Mouse (Mus musculus) mouse embryonic stem cell (cell line): ENCODE data around the gene Mad1l1.

ENCODE experiments used
- in situ Hi-C, 2 experiments: fragments of 300-500 bp; cut with MboI; formaldehyde crosslinking; loops; 1 replicate in 1 of 2; 3 replicates in 1 of 2; pipeline ENCODE4 v1.14.3; 2019 to 2020; ENCODE audit warnings: low sequenced_read_pairs in 2 of 2, low pct_unique_long_range_greater_than_20kb in 1 of 2, mixed read lengths in 1 of 2; ENCODE audit not compliant: unreplicated experiment in 1 of 2

Gene Mad1l1

DNA sequence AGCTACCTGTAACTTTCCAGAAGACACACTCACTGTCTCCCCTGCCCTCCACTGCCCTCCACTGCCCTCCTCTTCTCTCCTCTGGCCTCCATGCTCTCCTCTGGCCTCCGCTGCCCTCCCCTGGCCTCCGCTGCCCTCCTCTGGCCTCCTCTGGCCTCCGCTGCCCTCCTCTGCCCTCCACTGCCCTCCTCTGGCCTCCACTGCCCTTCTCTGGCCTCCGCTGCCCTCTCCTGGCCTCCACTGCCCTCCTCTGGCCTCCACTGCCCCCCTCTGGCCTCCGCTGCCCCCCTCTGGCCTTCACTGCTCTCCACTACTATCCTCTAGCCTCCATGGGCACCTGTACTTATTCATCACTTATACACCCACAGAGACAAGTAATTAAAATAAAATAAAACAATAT lies 117.3 kb downstream of the Mad1l1 start:
- in situ Hi-C loops = no loop called here

DNA sequence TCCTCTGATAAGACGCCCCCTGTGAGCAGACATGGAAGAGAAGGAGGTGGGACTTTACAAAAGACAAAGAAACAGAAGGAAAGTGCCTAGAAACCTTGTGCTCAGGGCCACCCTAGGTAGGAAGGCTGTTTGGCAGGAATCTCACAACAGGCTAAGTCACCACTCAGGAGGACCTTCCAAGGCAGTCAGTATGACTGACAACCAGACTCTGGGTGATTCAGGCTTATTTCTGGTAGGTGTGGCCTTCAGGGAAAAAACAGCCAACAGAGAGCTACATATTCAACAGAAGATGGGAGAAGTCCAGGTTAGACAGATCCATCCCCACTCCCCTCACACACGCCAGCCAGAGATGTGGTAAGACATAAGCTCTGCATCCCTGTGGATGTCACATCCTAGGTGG lies 118.9 kb downstream of the Mad1l1 start:
- in situ Hi-C loops = no loop called here

DNA sequence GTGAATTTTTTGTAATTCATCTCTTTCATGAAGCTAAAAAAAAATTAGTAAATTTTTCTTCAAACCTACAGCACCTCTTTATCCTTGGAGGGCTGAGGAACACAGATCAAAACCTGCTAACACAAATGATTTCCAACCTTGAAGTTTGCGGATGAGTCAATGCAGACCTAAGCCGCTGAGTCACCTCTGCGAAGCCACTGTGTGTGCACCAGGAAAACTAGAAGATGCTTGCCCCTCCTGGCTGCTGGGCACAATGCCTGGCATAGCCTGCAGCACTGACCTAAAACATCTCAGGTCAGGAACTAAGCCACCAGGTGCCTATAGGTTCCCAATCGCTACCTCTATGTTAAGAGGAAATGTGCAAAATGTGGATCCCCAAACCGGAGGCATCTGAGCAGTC lies 119.8 kb downstream of the Mad1l1 start:
- in situ Hi-C loops = no loop called here

DNA sequence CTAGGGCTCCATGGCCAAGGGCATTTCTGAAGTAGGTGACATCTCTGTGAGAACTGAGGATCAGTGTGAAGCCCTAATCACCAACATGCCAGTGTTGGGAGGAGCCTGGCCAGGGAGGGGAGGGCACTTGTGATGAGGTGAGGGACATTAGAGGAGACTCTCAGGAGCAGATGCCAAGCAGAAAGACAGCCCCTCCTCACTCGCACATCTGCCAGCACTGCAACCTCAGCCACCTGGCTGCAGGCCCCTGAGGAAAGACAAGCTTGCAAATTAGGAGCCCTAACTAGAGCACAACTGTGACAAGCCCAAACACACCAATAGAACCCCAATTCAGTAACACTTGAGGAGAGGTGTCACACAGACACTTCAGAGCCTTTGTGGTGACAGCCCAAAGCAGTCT lies 120.2 kb downstream of the Mad1l1 start:
- in situ Hi-C loops = no loop called here

DNA sequence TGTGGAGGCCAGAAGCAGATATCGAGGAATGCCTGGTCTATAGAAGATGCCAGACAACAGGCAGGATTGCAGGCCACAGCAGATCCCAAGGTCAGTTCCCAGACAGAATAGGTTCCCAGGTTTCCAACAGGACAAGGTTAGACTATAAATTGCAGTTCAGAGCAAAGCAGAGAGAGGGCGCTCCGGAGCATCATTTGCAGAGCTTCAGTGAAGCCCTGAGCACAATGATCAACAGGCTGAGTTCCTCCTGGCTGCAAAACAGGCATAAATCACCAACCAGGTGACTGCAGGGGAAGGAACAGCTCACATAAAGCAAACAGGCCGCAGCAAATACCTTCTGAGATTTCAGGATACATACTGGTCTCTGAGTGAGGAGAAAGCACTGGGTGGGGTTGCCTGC lies 123.6 kb downstream of the Mad1l1 start:
- in situ Hi-C loops = no loop called here

DNA sequence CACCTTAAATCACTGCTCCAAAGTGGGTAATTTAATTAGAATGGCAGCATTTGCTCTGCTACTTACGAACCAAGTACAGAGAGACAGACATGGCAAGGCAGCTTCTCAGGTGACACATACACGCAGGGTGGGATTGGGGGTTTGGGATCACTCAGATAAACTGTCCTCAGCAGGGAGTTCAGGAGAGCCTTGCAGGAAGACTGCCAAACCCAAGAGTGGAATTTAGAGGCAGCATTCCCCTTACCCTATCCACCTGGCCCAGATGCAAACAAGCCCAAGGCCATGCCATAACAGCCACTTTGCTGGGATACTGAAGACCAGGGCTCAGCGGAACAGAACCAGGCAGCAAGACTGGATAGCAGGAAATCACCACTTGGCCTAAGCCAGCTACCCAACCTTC lies 124.9 kb downstream of the Mad1l1 start:
- in situ Hi-C loops = no loop called here

DNA sequence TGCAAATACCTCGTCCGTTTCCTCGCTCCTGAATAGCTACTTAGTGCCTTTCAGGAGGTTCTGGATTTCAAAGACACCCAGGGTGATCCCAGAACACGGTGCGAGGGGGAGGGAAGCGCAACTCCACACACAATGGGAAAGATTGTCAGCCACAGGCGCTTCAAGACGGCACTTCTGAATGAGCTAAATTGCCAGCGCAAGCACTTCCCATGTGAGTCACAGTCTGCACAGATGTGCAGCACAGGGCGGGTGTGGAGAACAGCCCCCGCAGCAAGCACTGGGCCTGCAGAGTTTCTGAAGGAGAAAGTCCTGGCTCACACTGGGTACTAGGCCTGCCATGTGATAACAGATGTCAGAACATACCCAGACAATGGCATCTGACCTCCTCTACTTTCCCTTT lies 127.2 kb downstream of the Mad1l1 start:
- in situ Hi-C loops = no loop called here

DNA sequence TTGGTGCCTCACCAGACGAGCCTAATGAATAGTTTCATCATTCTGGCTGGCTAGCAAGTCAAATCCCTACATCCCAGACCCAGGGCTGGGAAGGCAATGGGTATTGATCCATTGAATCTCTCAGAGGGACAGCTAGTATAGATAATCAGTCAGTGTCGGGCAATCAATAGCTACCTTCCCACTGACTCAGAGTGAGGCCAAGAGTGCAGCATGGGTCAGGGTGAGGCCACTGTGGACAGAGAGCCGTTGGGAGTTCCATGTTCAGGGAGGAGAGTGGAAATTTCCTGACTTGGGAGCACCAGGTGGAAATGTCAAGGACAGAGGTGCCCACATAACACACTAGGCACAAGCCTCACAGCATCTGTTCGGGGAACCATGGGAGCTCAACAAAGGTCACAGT lies 129.8 kb downstream of the Mad1l1 start:
- in situ Hi-C loops = no loop called here

DNA sequence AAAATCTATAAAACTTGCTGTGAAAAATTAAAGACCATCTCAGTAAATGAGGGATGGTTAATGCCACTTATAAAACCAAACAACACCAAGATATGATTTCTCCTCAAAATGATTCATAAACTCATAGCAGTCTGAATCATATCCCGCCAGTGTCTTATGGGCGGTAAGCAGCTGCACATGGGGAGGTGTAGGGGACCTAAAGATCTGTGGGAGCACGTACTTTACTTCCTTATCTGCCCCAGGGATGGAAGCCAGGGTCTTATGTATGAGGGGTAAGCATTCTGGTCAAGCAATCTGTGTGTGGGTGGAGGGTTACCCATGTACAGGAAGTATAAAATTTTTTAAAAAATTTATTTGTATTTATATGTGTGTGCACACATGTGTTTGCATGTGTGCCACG lies 135.0 kb downstream of the Mad1l1 start:
- in situ Hi-C loops = no loop called here

DNA sequence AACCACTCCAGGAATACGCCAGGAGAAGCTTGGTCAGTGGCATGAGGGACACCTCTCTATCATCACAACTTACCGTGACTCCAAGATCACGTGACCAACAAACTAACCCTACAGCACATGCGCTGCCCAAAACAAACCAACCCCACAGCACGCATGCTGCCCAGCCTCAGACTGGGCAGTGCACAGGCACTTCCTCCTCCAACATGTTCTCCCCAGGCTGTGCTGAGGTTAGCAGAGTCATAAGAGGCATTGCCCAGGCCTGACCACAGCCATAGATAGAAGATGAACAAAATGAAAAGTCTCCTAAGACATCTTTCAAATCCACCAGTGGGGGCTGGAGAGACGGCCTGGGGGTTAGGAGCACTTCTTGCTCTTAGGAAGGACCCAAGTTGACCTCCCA lies 135.6 kb downstream of the Mad1l1 start:
- in situ Hi-C loops = no loop called here

DNA sequence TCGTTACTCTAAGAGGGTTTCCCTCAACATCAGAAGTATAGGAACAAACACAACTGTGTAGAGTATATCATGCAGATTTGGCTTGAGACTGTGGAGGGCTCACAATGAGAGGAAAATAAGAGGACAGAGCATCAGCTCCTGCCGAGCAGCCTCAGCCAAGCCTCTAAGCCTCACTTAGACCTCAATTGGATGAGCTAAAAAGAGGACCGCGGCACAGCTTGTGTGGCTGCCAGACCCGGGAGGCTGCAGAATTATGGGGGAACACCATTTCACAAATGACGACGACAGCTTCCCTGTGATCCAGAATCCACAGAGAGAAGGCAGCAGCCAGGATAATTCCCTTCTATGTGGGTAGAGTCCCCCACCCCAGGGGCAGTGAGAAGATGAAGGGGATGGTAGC lies 138.0 kb downstream of the Mad1l1 start:
- in situ Hi-C loops = no loop called here

DNA sequence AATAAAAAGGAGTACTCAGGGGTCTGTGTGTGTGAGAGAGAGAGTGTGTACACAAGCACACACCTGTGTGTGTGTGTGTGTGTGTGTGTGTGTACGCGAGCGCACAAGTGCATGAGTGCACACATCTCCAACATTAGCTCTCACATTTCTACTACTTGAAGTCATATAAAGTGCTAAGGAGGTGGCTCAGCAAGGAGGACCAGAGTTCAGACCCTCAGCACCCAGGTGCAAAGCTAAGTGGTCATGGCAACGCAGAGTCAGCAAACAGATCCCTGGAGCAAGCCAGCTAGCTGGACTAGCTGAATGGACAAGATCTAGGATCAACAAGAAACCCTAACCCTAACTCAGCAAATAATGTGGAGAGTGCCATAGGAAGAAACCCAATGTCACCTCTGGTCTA lies 139.0 kb downstream of the Mad1l1 start:
- in situ Hi-C loops = no loop called here

DNA sequence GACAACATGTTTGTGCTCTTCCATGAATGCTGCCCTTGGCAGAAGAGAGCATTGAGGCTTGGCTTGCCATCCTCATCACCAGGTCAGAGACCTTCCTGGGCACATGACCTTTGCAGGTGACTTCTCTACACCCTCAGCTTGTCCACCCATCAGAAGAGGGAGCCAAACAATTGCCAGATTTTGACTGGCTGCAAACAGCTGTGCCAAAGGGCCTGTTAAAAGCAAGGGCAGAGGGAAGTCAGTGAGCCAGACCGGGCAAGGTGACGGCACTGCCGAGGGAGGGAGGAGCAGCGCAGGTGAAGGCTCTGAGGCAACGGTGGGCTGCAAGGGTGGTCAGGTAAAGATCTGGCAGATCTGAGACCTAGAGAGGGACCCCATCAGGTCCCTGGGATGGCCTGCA lies 141.3 kb downstream of the Mad1l1 start:
- in situ Hi-C loops = no loop called here

DNA sequence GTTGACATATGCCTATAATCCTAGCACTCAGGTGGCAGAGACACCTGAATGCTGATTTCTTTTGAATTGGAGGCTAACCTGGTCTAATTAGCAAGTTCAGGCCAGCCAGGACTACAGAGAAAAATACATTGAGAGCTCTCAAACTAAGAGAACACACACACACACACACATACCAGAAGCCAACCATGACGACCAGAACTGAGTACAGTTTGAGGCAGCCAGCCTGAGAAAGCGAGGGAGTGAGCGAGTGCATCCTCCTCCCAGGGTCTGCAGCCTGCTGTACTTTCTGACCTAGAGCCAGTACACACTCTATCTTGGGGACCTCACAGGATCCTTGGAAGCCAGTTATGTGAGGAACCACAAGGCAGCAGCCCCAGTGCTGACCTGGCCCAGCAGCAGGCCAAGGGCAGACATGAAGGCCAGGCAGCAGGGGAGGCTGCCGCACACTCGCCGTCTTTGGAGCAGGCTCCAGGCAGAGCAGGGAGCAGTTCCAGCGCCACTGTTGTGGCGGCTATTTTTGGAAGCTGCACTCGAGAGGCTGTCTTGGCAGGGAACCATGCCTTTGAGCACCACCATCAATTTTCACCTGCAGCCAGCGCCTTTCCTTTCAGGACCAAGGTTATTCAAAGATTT lies 143.2 kb downstream of the Mad1l1 start:
- in situ Hi-C loops = no loop called here

DNA sequence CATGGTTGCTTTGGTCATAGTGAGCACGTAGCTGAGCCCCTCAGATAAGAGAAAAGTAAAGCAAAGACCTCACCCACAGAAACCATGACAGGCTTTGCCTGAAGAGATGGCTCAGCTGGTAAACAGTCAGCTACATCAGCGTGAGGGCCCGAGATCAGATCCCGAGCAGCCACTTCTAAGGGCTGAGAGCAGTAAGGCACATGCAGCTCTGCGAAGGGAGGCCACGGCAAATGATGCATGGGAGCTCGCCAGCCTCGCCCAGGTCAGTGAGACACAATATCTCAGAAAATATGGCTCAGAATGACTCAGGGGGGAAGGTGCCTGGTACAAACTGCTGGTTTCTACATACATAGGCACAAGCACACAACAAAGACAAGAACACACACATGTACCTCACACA lies 143.8 kb downstream of the Mad1l1 start:
- in situ Hi-C loops = no loop called here

DNA sequence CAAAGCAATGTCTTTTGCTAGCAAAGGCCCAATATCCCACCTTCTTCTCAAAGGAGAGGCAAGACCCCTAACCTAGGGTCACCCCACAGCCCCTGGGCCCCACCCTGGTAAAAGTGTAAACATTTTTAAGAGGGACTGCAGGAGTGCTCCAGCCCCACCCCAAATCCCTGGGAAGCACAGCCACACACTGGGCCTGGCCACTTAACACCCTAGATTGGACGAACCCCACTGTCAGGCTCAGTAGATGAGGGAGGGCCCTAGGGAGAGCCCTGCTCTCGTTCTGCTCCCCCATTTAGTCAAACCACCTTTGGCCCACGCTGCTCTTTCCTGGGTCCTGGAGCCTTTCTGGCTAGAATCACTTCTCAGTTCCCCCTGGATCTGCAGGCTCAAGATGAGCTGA lies 145.0 kb downstream of the Mad1l1 start:
- in situ Hi-C loops = no loop called here

DNA sequence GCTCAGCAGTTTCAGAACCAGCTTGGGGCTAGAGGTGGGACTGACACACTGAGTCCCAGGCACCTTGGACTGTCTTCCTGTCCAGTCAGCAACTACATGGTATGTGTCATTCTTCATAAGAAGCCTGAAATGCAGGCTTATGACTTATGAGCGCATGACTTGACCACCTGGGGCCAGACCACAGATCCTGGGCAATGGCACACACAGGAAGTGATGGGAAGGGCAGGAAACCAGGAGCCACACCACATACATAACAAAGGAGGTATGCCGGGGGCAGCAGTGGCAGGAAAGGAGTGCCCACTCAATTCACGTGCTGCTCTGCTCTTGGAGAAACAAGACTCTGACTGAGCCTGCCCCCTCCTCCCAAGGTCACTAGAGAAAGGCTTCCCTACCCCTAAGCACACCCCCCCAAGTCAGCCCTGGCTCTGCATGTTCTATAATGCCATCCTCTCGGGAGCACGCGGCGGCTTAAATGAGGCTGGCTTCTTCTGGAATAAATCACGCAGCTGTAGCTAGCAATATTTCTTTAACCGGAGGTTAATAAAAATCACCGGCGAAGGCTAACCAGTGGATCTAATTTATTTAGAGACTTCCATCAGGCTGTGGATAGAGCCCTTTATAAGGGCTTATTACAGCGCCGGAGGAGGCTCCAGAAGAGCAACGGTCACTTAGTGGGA lies 146.4 kb downstream of the Mad1l1 start:
- in situ Hi-C loops = no loop called here

DNA sequence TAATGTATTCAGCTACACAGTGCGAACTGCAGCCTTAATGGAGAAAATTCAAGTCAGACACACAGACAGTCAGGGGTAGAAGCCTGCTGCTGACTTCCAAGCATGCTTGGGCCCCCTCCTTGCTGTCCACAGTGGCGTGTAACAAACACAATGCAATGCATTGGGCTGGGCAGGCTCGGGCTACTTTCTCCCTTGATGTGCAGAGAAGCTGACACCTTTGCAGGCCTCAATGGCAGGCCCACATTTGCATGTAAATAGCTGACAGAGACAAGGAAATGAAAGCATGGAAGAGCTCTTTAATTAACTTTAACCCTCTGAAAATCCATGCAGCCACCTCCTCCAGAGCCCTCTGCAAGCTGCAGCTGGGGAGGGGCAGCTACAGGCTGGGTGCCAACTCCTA lies 147.3 kb downstream of the Mad1l1 start:
- in situ Hi-C loops = no loop called here

DNA sequence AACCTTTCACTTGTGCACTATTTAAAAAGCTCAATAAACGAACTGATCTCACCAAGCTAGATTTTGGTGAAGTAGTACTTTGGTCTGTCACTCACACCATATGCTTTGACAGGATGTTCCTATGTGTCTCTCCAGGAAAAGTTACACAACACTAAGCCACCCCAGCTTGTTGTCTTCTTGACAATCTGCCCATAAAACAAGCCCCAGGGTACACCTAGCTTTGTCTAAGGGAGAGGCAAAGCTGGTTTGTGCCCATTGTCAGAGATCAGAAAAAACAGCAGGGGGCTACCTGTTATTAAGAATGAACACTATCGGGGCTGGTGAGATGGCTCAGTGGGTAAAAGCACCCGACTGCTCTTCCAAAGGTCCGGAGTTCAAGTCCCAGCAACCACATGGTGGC lies 148.2 kb downstream of the Mad1l1 start:
- in situ Hi-C loops = no loop called here

DNA sequence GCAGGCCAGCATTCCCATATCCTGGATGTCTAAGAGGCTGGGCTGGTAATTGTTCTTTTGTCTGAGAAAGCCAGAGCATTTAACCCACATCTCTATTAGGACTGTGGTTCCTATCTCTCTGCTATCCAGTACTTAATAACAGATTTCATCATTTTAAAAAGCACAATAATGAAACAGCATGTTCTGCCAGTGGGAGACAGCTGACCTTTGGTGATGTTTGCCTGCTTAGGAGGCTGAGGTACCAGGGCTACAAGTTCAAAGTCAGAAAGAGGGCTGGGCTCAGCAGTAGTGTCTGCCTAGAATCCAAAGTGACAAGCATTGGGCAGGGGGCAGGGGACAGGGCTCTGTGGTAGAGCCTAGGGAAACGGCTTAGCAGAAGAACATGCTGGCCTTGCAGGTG lies 149.6 kb downstream of the Mad1l1 start:
- in situ Hi-C loops = no loop called here

DNA sequence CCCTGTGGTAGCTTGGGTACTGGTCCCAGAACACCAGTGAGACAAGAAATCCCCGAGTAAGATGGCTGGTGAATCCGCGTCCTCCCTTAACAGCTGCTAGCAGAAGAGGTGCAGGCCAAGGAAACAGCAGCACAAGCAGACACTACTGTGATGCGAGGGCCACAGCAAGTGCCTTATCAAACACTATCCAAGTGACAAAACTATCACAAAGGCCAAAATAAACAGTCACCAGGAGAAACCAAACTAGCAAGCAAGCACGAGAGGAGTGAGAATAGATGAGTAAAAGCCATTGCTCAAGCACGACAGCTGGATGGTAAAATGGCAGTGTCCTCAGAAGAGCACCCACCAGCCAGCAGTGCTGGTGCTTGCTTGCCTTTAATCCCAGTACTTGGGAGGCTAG lies 153.8 kb downstream of the Mad1l1 start:
- in situ Hi-C loops = no loop called here
